Mouse (Mus musculus) heart, adult 2 months (tissue): ENCODE data around the gene Csf2. TPM values are rescaled to one million over a fixed set of nuclear protein-coding genes. Genes with fewer than 3 reads are reported as not detected.

Experiments
- DNase-seq, 2 experiments: peaks; one replicate each; pipeline ENCODE4 v3.0.0; 2021
- H3K27ac ChIP-seq: fragments of 200-600 bp; 2 replicates; pipeline ENCODE4 v1.8.1; 2022
- H3K27me3 ChIP-seq: fragments of 200-500 bp; 2 replicates; pipeline ENCODE4 v1.6.1; 2012; ENCODE audit warnings: mild to moderate bottlenecking, low read length, inconsistent platforms, mixed read lengths; ENCODE audit not compliant: control insufficient read depth, insufficient read depth
- H3K36me3 ChIP-seq: fragments of 200-500 bp; 2 replicates; pipeline ENCODE4 v1.6.1; 2012; ENCODE audit warnings: low read length, inconsistent platforms; ENCODE audit not compliant: control insufficient read depth, insufficient read depth
- H3K4me1 ChIP-seq: fragments of 200-500 bp; 2 replicates; pipeline ENCODE4 v1.6.1; 2011; ENCODE audit warnings: low read length; ENCODE audit not compliant: control insufficient read depth, insufficient read depth
- H3K4me3 ChIP-seq: fragments of 200-600 bp; 2 replicates; pipeline ENCODE4 v1.8.1; 2022
- H3K79me2 ChIP-seq: fragments of 200-500 bp; replicated peaks from 2 replicates; pipeline ENCODE4 v1.6.1; 2012; ENCODE audit warnings: mild to moderate bottlenecking, inconsistent platforms, low read length, moderate library complexity, mixed read lengths; ENCODE audit not compliant: control insufficient read depth, insufficient read depth
- H3K9ac ChIP-seq: fragments of 200-500 bp; 2 replicates; pipeline ENCODE4 v1.6.1; 2012; ENCODE audit warnings: low read depth, mild to moderate bottlenecking, control low read depth, inconsistent platforms, low read length, mixed read lengths
- CTCF ChIP-seq: fragments of 200-600 bp; IDR thresholded peaks from 2 replicates; pipeline ENCODE4 v1.8.1; 2022; ENCODE audit warnings: antibody characterized with exemption, mild to moderate bottlenecking, moderate library complexity
- EP300 ChIP-seq: fragments of 200-500 bp; IDR thresholded peaks from 2 replicates; pipeline ENCODE4 v1.6.1; 2011; ENCODE audit warnings: low read depth, low read length, control low read depth; ENCODE audit not compliant: insufficient read depth
- POLR2A ChIP-seq: fragments of 200-500 bp; IDR thresholded peaks from 2 replicates; pipeline ENCODE4 v1.6.1; 2011; ENCODE audit warnings: mild to moderate bottlenecking, low read depth, low read length, control low read depth; ENCODE audit not compliant: insufficient read depth
- WGBS: fragments of 180-500 bp; shearing (Covaris S2); methylation state at CpG from one replicate; pipeline ENCODE4 v1.1.7; 2018; 5-methylcytosine and 5-hydroxymethylcytosine counted together
- intact Hi-C: fragments of 180-260 bp; cut with DNase I; formaldehyde crosslinking; loops from one replicate; pipeline ENCODE4 v1.15.1; 2025
- polyA plus RNA-seq: library from polyadenylated mRNA; depleted of rRNA; stranded (reverse); fragments of >200 nt; gene quantifications from 2 replicates; pipeline ENCODE4 v1.2.3, GENCODE M21; 2012
- total RNA-seq, 2 experiments: library from RNA; stranded (reverse); gene quantifications; 2 replicates each; pipeline ENCODE4 v1.2.3; 2021

The Csf2 gene
- total and polyA plus RNA-seq, 3 experiments: not detected

GRCm38 (mm10) chr11:54292163-54292562 is 42.7 kb upstream of the Csf2 start:
- Histone ChIP-seq H3K4me3 (no peak overlapping the region), H3K36me3 (no peaks in the 10 kb centered on the region), H3K27me3 (no peaks in the 10 kb centered on the region), H3K27ac (no peak overlapping the region), H3K79me2 (no peaks in the 10 kb centered on the region), H3K4me1 (no peaks in the 10 kb centered on the region), H3K9ac (no peak overlapping the region)
- intact Hi-C loops: no loop called here
- DNase-seq: no peak
- no peak for TF ChIP-seq POLR2A
- WGBS: 89% methylated on average over 2 of the region's 2 CpGs

- Histone ChIP-seq H3K9ac (no peak overlapping the region), H3K36me3 (no peaks in the 10 kb centered on the region), H3K79me2 (no peaks in the 10 kb centered on the region), H3K27ac (no peak overlapping the region), H3K27me3 (no peaks in the 10 kb centered on the region), H3K4me3 (no peak overlapping the region), H3K4me1 (no peaks in the 10 kb centered on the region)
- DNase-seq: no peak
- TF ChIP-seq POLR2A (no peak), CTCF (no peak), EP300 (no peak)
- WGBS: 73% methylated on average over 8 of the region's 8 CpGs
- intact Hi-C loops: no loop called here
Measured at GRCm38 (mm10) chr11:54287821-54288453, 38.5 kb upstream of the Csf2 start.

- intact Hi-C loops: no loop called here
- Histone ChIP-seq H3K36me3 (no peaks in the 10 kb centered on the region), H3K79me2 (no peaks in the 10 kb centered on the region), H3K27ac (no peak overlapping the region), H3K4me1 (no peaks in the 10 kb centered on the region), H3K4me3 (no peak overlapping the region), H3K27me3 (no peaks in the 10 kb centered on the region), H3K9ac (no peak overlapping the region)
- WGBS: 52% methylated on average over 5 of the region's 5 CpGs
- TF ChIP-seq CTCF (no peak), POLR2A (no peak), EP300 (no peak)
- no peak for DNase-seq
Measured at GRCm38 (mm10) chr11:54271437-54271949, 22.0 kb upstream of the Csf2 start.

- no peaks in the 10 kb centered on the region for H3K27me3 ChIP-seq
- 74% methylated on average over 3 of the region's 3 CpGs for WGBS
Measured at GRCm38 (mm10) chr11:54269191-54269896, 19.9 kb upstream of the Csf2 start.

GRCm38 (mm10) chr11:54267177-54267576 is 17.7 kb upstream of the Csf2 start, which contains the start of gene Il3:
Il3 (minus strand) TSS chr11:54267277.
- Histone ChIP-seq H3K4me3 (no peak within 1 kb of the TSS), H3K9ac (no peak within 1 kb of the TSS), H3K27ac (no peak within 1 kb of the TSS), H3K36me3 (no peaks in the 10 kb centered on the region), H3K4me1 (no peaks in the 10 kb centered on the region), H3K79me2 (no peaks in the 10 kb centered on the region), H3K27me3 (no peaks in the 10 kb centered on the region)
- no peak for DNase-seq
- TF ChIP-seq EP300: no peak
- no peak for TF ChIP-seq CTCF
- no peak for TF ChIP-seq POLR2A
- intact Hi-C loops: loop anchor here (5.0 kb wide), 1 partner anchor 270 kb away; no protein-coding TSS in a partner anchor
- WGBS: 77% methylated on average over 6 of the region's 6 CpGs

More at GRCm38 (mm10) chr11:54269191-54269896, 19.9 kb upstream of the Csf2 start:
- H3K27ac ChIP-seq: no peak overlapping the region
- no peak overlapping the region for H3K4me3 ChIP-seq
- H3K79me2 ChIP-seq: no peaks in the 10 kb centered on the region
- TF ChIP-seq CTCF (no peak), EP300 (no peak), POLR2A (no peak)
- H3K36me3 ChIP-seq: no peaks in the 10 kb centered on the region
- DNase-seq: no peak
- intact Hi-C loops: loop anchor here (5.0 kb wide), 1 partner anchor 268 kb away; no protein-coding TSS in a partner anchor
- no peaks in the 10 kb centered on the region for H3K4me1 ChIP-seq
- H3K9ac ChIP-seq: no peak overlapping the region

- intact Hi-C loops: no loop called here
- Histone ChIP-seq H3K36me3 (no peaks in the 10 kb centered on the region), H3K4me3 (no peak overlapping the region), H3K9ac (no peak overlapping the region), H3K79me2 (no peaks in the 10 kb centered on the region), H3K27me3 (no peaks in the 10 kb centered on the region), H3K27ac (no peak overlapping the region), H3K4me1 (no peaks in the 10 kb centered on the region)
- no peak for DNase-seq
- WGBS: 52% methylated on average over 2 of the region's 2 CpGs
- TF ChIP-seq CTCF: peak; percentile 98
- TF ChIP-seq EP300: no peak
- no peak for TF ChIP-seq POLR2A
Measured at GRCm38 (mm10) chr11:54264542-54264941, 15.1 kb upstream of the Csf2 start.
